Mouse (Mus musculus): ENCODE results near the gene Pacsin1.
A peak's percentile ranks its signal among the peaks of the same experiment; 100 is the strongest.
"Not testable (repeated sequence)": the region's sequence is repeated elsewhere in the genome, so short reads cannot be mapped to it uniquely, and the experiment has no call there.

Gene Pacsin1

DNA sequence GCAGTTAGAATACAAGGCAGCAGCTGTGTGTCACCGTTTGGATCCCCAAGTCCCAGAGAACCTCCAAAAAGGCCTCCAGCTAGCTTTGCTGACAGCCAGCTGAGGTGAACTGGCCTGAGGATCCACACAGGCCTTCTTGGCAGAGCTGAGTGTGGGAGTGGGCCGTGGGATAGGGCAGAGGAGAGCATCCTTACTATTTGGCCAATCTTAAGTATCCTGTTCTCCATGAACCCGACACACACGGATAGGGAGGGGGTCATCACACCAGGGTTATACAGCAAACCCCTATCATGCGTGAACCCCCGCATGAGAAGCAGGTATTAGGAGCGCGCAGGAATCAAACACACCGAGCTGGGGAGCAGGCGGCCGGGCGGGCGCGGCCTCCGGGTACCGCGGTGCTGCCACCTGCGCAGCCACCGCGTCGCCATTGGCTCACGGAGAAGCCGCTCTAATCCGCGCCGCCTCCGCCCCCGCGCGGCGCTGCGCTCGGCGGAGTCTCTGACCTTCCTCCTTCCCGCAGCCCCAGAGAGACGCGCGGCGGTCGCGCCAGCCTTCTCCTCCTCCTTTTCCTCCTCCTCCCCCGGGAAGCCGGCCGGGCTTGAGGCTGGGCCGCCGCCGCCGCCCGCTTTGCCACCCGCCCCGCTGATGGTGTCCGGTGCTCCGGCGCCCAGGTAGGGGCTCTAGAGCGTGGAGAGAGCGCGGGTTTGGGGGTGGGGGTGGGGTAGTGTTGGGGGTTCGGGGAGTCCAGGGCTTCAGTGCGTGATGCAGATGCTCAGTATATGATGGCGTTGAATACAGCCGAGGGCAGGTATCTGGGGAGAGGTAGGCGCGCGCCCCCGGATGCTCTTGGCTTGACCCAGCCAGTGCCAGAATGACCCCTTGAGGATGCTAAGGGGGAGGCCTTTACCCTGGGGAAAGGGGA is at the start of gene Pacsin1:
Pacsin1 (plus strand) TSS at position 421 of the 922 bp plus-strand sequence.
- DNase-seq (ENCODE audit: low spot score), result peak; percentile 60

DNA sequence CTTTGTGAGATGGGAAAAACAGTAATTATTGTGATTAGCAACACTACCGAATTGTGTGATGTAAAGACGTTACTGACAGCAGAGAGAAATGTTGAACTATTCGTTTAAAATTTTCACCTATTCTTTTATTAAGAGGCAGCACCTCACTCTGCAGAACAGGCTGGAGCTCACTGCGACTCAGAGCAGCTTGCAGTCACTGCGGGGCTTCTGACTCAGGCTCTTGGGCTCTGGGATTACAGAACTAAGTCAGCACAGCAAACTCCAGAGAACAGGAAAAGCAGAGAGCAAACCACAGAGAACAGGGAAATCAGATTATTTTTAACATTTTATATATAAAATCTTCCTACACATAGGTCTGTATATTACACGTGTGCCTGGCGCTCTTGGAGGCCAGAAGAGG is 45.7 kb upstream of the Pacsin1 start:
- DNase-seq (ENCODE audit: low spot score), result no peak

DNA sequence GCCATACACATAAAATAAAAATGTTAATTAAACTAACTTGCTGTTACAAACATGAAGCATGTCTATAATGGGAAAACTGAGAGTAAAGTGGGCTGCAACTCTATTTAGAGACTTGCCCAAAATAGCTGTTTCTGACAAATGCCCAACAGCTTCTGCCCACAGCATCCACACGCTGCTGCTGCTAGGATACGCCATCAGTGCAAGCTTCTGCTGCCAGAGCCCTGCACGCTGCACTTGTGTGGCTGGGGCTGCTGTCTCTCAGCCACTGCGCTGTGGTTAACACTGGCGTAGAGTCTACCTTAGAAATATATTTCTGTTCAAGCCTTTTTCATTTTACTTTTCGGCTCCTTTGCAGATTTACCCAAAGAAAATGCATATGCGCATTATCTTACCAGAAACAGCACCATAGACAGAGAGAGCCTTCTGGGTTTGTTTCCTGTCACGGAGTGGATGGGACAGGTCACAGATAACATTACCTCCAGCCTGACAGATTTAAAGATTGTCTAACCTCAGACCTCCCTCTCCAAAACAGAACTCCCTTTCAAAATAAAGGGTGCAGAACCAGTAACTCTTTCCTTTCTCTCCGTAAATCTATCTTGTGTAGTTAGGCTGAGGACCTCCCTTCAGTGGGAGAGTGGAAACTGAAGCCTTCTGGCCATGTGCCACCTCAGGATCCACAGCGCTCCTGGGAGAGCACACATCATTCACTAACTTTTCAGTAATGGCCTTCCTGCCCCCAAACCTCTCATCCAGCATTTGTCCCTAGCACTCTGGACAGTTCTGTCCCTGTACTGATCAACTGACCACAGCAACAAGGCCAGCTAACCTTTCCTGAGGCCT is 44.4 kb upstream of the Pacsin1 start:
- DNase-seq (ENCODE audit: low spot score), result no peak

DNA sequence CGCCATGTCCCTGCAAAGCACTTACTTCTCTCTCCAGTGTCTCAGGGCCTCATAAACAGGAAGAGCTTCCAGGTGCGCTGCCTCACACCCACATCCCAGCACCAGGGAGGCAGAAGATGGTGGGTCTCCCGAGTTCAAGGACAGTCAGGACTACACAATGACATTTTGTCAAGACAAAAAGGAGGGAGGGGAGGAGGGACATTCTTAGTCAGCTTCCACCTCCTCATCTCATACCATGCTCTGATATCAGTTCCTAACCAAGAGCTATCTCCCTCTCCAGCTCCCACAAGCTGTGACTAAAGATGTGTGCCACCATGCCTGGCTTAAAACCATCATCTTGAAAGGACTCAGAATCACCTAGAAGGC is 43.8 kb upstream of the Pacsin1 start:
- DNase-seq (ENCODE audit: low spot score), result no peak

DNA sequence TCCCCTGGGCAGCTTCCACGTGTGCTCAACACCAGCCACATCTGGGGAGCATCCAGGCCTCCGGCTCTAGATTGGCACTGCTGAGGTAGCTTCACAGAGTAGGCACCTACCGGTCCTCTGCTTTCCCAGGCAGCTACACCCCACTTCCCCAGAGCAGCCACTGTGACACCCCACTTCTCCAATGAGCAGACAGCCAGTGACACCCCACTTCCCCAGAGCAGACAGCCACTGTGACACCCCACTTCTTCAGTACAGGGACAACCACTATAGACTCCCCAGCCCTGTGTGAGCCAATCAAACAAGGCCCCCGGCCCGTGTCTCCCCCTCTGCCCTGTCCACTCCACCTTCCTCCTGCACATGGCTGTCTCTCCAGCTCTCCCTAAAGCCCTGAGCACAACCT is 43.3 kb upstream of the Pacsin1 start:
- DNase-seq (ENCODE audit: low spot score), result no peak

DNA sequence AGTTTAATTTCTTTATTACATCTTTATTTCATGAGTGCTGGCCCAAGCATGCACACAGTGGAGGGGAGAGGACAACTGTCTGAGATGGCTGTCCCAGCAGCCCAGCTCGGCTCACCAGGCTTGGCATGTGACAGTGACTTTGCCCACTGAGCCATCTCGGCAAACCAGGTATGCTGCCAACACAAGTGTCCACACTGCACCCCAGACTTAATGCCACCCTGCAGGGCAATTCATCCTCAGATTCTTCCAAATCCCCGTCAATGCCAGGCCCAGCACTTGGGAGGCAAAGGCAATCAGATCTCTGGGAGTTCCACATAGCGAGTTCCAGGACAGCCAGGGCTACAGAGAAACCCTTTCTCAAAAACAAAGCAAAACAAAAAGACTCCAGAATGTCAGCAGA is 42.3 kb upstream of the Pacsin1 start:
- no peak for DNase-seq (ENCODE audit: low spot score)

DNA sequence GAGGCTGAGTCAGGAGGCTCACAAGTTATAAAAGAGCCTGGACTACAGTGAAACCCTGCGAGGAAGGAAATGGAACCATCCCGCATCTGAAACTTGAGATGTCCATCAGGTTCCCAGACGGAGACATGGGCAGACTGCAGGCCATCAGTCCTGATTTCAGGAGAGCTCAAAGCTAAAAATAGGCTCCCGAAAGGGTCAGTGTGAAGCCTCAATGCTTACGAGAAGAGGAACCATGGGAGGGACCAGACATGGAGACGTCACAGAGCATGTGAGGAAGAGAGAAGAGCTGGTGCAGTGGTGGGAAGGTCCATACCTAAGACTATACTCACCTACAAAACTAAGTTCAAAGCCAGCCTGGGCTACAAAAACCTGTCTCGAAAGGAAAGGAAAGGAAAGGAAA is 39.9 kb upstream of the Pacsin1 start:
- DNase-seq (ENCODE audit: low spot score), result no peak

DNA sequence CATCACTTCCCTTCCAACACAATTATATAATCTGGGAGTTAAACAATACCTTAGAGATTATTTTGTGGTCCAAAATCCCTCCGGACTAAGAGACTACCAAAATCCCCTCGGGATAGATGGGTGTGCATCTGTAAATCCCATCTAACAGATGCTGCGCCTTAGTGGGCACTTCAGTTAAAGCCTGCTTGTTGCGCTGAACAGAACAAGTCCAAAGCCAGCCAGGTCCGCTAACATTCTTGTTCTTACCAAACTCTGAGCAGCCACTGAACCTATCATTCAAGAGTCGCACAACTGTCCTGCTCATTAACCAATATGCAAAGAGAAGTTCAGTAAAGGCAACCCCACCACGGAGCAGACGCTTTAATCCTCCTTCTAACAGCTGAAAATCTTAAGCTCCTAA is 34.1 kb upstream of the Pacsin1 start:
- no peak for DNase-seq (ENCODE audit: low spot score)

DNA sequence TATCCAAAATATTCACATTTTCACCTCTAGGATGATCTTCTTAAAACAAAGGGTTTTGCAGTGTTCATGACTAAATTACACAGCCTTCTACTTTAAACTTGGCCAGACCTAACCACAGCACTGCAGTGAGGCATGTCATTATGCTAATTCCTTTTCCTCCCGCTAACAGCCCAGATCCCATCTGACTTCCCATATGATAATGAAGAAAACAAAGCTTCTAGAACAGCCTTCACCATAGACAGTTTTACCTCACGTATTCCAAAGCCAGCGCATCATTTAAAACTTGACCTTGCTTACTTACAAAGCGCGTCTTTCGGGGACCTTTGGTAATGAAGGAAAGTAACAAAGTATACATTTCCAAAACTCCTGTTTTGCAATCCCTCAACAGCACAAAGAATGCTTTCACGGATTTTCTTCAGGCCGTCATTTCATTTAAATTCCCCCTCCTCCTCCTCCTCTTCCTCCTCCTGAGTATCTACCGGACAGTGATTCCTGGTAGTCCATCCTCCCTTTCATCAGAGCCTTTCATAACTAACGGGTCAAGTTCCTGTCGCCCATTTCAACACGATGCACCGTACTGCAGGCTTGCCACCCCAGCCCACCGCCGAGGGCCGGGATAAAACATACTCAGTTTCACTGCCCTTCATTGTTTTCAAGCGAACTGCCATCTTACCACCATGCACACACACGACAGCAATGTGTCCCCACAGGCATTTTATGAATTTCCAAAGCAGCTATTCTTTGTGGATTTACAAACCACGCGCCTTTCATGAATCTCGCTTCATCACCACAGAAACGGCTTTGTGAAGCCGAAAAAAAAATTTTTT is 33.4 kb upstream of the Pacsin1 start:
- DNase-seq (ENCODE audit: low spot score), result no peak

DNA sequence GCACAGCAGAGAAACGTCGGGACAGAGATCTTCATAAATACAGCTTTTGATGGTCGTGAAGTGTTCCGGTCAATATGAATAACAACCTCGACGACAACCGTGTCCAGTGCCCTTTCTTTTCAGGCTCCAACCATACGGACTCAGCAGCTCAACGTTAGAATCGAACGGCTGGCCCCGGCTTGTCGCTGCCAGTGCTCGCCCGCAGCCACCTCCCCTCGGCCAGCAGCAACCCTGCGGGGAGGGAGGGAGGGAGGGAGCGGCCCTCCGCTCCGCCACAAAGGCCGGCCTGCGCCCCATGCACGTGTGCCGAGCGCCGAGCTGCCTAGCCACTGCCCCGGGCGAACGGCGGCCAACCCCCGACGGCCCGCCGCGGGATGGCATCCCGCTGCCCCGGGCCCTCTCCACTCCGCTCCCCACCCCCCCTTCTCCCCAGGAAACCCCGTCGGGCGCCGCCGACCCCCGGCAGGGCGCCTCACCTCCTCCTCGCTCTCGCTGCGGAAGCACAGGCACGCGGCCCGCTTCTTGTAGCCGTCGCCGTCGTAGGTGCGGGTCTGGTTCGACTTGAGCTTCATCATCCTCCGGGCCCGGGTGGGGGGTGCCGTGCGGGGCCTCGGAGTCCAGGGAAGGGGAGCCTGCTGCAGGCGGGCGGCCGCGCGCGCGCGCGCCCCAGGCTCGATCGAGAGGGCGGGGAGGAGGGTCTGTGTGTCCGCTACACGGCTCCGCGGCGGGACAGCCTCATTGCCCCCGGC is 32.5 kb upstream of the Pacsin1 start:
- peak; percentile 67 for DNase-seq (ENCODE audit: low spot score)

DNA sequence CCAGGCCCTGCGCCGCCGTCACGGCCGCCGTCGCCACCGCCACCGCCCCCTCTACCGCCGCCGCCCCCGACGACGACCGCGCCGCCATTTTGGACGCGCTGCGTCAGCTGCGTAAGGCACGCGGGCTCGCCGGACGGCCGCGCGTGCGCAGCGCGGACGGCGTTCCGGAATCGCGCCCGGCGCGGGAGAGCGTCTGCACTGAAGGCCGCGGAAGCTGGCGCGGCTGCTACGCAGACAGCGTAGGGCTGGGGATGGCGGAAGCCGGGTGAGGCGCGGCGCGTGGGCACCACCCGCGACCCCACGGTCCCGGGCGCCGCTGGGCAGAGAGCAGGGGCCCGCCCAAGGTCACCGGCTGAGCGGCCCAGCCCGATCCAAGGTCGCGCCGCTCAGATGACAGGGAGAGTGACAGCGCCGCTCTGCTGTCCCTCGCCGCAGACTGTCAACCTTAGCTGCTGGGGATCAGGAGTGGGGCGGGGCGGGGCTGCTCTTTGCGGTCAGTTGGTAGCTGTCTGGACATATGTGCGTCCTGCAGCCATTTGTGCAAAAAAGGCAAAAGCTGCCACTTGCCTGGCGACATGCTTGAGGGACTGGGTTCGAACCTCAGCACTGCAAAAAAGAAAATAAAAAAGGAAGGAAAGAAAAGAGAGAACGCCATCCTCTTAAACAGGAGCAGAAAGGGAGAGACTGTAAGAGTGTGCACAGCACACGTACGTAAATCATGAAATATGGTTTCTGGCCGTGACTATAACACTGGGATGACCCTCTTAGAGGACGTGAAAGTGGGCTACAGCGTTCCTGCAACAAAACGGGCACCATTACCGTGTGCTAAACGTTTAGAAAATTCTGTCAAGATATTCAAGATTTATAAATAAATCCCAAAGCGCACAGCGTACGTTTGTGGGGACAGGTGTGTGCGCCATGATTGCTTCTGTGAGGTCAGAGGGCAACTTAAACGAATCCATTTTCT is 31.7 kb upstream of the Pacsin1 start, which contains the start of gene Nudt3:
Nudt3 (minus strand) TSS at position 136 of the 967 bp plus-strand sequence.
- peak; percentile 92 for DNase-seq (ENCODE audit: low spot score)

DNA sequence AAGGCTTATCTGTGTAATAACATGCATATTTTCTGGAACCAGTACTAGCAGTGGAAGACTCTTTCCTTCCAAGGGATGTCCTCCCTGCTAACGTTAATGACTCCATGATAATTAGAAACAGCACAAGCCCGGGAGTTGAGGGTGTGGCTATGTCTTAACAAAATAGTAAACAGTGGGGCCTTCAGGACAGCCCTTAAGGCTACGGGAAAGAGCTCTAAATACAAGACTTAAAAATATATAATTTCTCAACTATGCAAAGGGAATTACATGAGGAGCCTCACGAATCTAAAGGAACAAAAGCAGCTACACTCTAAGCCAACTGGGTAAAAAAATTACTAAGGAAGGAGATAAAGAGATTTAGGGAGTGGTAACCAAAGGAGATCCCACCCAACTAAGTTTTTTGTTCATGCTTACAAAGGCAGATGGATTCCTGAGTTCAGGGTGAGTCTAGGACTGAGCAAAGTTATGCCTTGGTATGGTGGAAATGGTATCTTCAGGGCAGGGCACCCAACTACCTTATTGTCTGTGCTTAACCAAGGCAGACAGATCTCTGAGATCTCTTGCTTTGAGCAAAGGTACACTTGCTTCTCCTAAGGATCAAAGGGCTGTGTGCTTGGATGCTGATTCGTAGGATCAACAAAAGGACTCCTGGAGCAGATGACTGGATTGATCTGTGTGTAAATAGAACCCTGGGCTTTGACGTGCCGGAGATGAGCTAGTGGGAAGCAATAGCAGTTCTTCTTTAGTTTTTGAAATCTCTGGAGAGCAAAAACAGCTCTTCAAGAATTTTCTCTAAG is 29.7 kb upstream of the Pacsin1 start:
- no peak for DNase-seq (ENCODE audit: low spot score)

DNA sequence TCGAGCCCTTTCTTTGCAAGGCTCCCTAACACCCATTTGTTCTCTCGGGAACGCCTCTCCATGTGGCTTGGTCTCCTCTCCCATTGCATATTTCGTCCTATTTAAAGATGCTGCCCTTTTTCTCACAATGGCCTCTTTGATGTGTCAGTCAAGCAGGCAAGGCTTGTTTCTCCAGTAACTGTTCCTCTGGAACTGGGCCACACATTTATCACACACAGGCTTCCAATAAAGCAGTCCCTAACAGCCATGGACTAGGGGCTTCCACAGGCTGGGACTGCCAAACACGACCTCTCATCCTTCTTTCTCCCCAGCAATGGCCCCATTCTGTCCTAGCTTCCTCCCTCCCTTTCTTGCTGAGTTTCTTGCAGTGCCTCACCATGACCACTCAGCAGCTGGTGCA is 28.6 kb upstream of the Pacsin1 start:
- DNase-seq (ENCODE audit: low spot score), result no peak

DNA sequence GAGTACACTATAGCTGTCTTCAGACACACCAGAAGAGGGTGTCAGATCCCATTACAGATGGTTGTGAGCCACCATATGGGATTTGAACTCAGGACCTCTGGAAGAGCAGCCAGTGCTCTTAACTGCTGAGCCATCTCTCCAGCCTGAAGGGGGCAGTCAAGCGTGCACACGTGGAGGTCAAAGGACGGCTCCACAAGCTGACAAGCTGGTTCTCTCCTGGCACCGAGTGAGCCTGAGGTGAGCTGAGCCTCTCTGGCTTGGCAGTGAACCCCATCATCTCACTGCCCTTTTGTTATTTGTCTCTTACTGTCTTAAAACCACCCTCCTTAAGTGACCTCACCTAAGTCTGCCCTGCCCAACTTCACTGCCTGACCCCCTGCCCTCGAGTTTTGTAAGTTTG is 27.9 kb upstream of the Pacsin1 start:
- DNase-seq (ENCODE audit: low spot score), result no peak

DNA sequence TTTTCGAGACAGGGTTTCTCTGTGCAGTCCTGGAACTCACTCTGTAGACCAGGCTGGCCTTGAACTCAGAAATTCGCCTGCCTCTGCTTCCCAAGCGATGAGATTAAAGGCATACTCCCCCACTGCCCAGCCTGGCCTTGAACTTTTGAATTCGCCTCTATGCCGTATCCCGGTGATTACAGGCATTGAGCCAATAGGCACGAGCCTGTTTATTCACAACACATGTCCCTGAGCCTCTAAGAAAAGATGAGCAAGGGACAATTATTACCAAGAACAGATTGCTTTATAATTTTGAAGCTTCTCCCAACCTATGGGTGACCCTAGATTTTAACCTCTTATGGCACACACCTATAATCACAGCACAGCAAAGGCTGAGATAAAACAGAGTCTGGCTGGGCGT is 26.9 kb upstream of the Pacsin1 start:
- no peak for DNase-seq (ENCODE audit: low spot score)

DNA sequence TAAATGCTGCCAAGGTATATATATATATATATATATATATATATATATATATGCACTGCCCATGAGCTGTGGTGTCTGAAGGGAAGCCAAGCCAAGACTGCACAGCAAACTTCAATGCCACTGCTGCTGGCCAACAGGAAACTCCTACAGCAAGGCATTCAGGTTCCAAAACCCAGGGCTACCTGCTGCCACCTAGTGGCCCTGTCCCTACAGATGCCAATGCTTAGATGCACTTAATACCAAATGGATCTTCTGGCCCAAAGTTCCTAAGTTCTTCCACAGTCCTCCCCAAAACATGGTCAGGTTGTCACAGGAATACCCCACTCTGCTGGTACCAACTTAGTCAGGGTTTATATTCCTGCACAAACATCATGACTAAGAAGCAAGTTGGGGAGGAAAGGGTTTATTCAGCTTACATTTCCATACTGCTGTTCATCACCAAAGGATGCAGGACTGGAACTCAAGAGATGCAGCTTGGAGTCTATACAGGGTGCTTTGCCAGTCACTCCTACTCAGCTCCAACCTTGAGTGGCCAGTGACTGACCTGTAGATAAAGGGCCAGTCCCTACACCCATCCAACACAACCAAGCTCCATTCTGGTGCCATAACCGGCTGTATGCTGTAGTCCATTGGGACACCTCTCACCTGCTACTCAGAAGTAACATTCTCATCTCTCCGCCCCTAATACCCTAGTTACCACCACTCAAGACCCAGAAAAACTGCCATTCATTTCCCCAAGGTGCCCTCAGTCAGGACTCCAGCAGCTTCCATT is 25.9 kb upstream of the Pacsin1 start:
- DNase-seq (ENCODE audit: low spot score), result peak; percentile 92

DNA sequence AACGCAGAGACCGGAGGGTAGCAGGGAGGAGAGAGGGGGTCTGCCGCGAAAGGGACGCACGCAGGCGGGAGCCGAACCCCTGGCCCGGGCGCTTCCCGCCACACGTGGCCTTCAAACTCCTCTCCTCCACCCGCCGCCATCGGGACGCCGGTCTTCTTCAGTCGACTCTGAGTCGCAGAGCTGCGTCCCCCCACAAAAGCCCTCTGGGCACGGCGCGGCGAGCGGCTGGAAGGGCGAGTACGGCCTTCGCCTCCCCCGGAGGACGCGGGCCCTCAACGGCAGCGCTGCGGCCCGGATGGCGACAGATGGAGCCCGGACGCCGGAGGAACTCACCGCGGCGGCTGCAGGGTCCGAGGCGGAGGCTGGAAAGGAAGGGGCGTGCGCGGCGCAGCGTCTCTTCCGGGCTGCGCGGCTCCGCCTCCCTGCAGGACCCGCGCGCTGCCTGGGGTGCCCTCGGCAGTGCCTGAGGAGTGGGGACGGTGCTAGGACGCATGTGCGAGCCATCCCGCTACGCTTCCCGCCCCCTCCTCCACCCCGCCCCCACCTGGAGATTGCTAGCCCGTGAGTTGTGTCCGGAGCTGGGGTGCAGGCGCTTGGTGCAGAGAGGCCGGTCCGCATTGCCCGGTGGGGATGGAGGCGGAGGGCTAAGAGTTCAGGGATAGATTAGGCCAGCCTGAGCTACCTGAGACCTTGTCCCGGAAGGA is 20.3 kb upstream of the Pacsin1 start, which contains the start of gene RPS10-NUDT3:
RPS10-NUDT3 (minus strand) TSS at position 352 of the 704 bp plus-strand sequence.
- DNase-seq (ENCODE audit: low spot score), result peak; percentile 91

DNA sequence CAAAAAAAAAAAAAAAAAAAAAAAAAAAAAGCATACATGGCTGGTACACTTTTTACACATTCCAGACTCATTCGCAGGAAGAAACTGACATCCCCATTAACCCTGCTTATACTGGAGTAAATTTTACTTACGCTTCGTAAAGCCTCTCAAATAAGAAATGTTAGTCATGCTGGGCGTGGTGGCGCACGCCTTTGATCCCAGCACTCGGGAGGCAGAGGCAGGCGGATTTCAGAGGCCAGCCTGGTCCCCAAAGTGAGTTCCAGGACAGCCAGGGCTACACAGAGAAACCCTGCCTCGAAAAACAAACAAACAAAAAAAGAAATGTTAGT is 19.8 kb upstream of the Pacsin1 start:
- DNase-seq (ENCODE audit: low spot score), result not testable (repeated sequence)

All from testis, postnatal 10 days (tissue).